Mouse (Mus musculus) spleen, embryonic (tissue): ENCODE results near the gene Car11.
"Not testable (repeated sequence)": the region's sequence is repeated elsewhere in the genome, so short reads cannot be mapped to it uniquely, and the experiment has no call there.

Experiments used
- CTCF ChIA-PET: fragments of 350-600 bp; sonication (Branson Sonifier 250); formaldehyde crosslinking; loops from one replicate; lab custom pipeline; 2022; lab: Charles Lee

The Car11 gene

DNA sequence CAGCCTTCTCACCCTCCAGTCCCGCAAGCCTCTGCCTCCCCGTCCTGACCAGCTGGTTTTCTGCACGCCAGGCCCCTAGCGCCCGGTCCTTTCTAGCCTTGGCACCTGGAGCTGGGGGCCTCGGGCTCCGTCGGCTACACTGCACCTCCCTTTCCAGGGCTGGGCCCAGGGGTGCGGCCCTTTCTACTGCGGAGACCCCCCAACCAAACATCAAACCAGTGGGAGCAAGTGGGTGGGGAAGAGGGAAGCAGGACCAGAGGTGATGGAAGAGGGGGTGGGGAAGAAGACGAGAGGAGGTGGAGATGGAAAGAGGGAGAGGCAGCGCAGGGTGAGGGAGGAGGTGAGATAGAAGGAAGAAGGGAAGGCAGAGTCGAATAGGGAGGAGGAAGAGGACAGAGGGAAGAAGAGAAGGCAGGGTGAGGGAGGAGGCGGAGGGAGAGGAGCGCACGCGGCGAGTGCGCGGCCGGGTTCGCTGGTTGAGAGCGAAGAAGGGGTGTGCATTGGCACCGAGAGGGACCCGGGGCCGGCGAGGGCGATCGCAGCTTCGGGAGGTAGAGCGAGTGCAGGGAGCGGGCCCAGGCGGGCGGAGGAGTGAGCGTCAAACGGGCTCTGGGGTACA is at the start of gene Car11:
Gene Car11 (plus strand): TSS at position 321 of the 619 bp plus-strand sequence.
- CTCF ChIA-PET = interaction anchor here (0.8 kb wide), 1 partner anchor 250 kb away, joined by 3 read pairs; no protein-coding TSS in a partner anchor

- CTCF ChIA-PET = not testable (repeated sequence)
Observed at GRCm38 (mm10) chr7:45650484-45650883, 49.2 kb upstream of the Car11 start.

GRCm38 (mm10) chr7:45654424-45655047 is 45.1 kb upstream of the Car11 start:
- CTCF ChIA-PET = interaction anchor here (0.6 kb wide), 1 partner anchor 120 kb away, joined by 3 read pairs; no protein-coding TSS in a partner anchor

DNA sequence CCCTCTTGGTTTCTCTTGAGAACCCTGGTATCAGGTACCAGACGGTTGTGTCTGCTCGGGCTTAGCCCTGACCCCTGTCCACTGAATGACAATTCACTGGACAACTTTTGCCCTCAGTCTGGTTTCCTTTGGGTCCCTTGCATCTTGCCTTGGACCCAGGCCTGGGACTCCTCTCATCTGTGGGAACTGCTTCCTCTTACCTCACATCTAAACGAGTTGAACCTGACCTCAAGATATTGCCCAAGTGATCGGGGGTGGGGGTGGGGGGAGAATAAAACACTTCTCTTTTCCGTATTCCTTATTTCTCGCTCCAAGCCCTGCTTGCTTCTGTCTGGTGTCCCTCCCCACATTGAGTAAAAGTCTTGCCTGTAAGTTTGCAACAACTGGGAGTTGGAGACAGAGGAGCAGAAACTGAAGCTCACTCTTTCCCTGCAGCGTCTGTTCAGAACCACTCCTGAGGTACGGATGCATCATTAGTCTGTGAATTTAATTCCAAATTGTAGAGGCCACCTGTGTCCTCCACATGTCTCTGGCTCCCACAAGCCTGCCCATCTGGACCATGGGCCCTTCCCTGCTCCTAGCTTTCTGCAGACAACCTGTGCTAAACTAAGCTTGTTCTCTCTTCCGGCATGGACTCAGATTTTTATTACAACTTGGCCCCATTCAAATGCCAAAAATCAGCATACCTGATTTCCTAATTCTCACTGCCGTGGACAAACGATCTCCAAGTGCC is 38.7 kb upstream of the Car11 start:
- CTCF ChIA-PET = no interaction called here

- CTCF ChIA-PET = not testable (repeated sequence)
Observed at GRCm38 (mm10) chr7:45661702-45662101, 37.9 kb upstream of the Car11 start.

DNA sequence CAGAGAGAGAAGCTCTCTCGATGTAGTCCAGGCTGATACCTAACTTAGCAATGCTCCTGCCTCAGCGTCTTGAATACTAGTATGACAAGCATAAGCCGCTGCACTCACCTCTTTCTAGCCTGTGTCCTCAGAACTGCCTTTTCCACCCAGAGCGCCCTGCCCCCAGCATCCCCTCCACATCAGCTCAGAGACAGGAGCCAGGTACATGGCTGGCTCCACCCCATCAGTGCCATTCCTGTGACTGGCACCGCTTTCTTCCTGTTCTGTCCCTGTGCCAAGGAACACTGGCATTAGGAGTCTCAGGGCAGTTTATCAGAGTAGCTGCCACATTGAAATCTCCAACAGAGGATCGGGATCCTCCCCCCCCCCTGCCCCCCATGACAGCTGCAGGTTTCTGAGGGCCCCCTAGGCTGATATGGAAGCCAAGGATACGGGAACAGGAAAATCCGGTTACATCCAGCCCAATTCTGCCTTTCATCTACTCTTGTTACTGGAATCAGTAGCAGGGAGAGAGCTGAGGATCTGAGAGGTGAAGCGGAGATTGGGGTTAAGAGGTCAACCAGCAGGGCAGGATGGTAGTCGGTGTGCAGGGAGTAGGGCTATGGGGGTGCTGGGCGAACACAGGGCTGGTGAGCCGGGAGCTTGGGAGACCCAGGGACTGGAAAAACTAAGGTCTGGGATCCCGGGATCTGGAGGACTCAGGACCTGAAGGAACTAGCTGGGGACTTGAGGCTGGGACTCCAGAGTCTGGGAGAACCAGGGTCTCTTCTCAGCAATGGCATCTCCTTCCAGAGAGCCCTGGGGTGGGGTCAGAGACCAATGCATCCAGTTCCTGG is 34.1 kb upstream of the Car11 start:
- CTCF ChIA-PET = no interaction called here

- CTCF ChIA-PET = interaction anchor here (0.9 kb wide), 1 partner anchor 15 kb away, joined by 3 read pairs; no protein-coding TSS in a partner anchor
Observed at GRCm38 (mm10) chr7:45666161-45666560, 33.5 kb upstream of the Car11 start, which contains the start of gene Fut2. Gene Fut2 (minus strand): TSS chr7:45666394.

GRCm38 (mm10) chr7:45667761-45668160 is 31.9 kb upstream of the Car11 start:
- CTCF ChIA-PET = no interaction called here

GRCm38 (mm10) chr7:45668921-45669320 is 30.7 kb upstream of the Car11 start:
- CTCF ChIA-PET = no interaction called here

- CTCF ChIA-PET = no interaction called here
Observed at GRCm38 (mm10) chr7:45677627-45678295, 21.9 kb upstream of the Car11 start.

- CTCF ChIA-PET = no interaction called here
Observed at GRCm38 (mm10) chr7:45678513-45678912, 21.1 kb upstream of the Car11 start.

- CTCF ChIA-PET = no interaction called here
Observed at GRCm38 (mm10) chr7:45679966-45680621, 19.5 kb upstream of the Car11 start.

DNA sequence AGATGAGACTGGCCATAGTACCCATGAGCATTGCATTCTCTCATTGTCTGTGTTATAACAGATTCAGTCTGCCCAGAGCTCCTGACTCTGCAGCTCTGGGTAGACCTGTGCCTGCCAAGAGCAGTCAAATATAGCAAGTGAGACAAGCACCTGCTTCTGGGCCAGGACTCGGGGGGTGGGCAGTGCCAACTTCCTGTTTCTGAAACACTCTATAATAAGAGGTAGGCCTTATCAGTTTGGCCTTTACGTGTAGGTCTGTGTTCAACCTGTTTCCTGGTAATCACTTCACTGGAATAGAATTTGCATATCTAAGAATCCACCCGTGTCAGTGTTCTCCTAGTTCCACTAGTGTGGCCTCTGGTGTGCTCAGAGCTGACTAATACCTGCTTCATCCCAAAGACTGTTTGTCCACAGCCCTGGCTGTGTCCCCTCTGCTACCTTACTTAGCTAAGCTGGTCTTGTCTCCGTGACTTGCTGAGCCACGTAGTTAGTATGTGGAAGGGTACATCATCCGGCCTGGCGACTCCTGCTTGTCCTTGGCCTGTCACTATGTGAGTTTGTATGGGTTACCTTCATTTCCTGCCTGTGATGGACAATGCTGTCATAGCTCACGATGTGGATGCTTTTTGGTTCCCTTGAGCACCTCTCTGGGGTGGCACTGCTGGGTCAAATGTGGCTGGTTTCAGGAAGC is 18.5 kb upstream of the Car11 start:
- CTCF ChIA-PET = interaction anchor here (0.9 kb wide), 1 partner anchor 15 kb away, joined by 3 read pairs; the partner anchor contains the start of gene Fut2

GRCm38 (mm10) chr7:45682144-45683126 is 17.2 kb upstream of the Car11 start:
- CTCF ChIA-PET = interaction anchor here (0.6 to 1.2 kb wide), 3 partner anchors 18 to 128 kb away, joined by 3 to 7 read pairs (median 4); partner anchors contain the start of gene Dbp

- CTCF ChIA-PET = interaction anchor here (0.6 to 1.2 kb wide), 2 partner anchors 21 to 922 kb away, joined by 3 to 4 read pairs; partner anchors contain the start of gene Dbp
Observed at GRCm38 (mm10) chr7:45683396-45684050, 16.1 kb upstream of the Car11 start, which contains the start of gene Ntn5. Gene Ntn5 (plus strand): TSS chr7:45684022.

DNA sequence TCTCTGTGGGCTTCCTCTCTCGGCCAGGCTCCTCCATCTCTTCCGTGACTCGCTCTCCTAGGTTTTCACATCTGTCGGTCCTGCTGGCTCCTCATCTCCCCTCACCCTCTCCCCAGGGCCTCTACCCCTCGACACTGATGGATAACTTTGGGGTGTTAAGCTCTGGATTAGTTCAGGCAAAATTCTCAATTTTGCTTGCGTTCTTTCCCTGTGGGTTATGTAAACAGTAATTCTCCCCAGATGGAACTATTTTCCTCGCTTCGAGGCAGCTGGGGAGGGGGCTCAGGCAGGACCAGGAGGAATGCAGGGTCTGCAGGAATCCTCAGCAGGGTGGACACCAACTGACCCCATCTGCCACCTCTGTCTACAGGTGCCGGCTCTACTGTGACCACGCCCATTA is 13.8 kb upstream of the Car11 start:
- CTCF ChIA-PET = no interaction called here

DNA sequence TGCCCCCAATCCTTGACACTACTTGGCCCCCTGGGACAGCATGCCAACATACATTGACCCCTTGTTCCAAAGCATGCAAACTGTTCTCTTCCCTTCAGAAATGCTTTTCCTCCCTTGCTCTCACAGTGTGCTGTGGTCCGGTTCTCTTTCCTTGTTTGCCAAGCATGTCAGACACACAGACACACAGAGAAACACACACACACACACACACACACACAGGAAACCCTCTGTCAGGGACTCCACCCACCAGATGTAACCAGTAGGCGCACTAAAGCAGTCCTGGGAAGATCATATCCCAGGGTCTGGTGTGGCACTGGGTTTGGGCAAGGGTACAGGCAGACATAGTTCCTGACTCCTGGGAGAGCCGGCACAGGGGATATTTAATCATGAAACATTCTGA is 12.8 kb upstream of the Car11 start:
- CTCF ChIA-PET = no interaction called here

DNA sequence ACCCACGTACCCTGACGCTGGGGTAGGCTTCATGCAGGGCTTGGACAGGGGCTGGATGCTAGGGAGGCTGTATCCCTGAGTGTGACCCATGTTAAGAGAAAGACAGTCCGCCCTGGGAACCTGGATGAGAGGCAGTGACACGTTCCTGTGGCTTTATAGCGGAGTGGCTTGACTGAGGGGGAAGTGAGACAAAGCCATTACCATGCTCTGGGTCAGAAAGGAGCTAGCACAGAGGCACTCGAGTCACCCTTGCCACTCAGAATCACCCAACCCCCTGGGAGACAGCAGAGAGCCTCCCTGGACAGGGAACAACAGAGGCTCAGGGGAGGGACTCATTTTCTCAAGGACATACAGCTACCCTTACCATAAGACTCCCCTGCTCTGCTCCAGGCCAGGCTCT is 10.5 kb upstream of the Car11 start:
- CTCF ChIA-PET = no interaction called here
